Mouse (Mus musculus): ENCODE measurements around the gene Asgr2.
"Not testable (repeated sequence)": the region's sequence is repeated elsewhere in the genome, so short reads cannot be mapped to it uniquely, and the experiment has no call there.

Asgr2 gene

DNA sequence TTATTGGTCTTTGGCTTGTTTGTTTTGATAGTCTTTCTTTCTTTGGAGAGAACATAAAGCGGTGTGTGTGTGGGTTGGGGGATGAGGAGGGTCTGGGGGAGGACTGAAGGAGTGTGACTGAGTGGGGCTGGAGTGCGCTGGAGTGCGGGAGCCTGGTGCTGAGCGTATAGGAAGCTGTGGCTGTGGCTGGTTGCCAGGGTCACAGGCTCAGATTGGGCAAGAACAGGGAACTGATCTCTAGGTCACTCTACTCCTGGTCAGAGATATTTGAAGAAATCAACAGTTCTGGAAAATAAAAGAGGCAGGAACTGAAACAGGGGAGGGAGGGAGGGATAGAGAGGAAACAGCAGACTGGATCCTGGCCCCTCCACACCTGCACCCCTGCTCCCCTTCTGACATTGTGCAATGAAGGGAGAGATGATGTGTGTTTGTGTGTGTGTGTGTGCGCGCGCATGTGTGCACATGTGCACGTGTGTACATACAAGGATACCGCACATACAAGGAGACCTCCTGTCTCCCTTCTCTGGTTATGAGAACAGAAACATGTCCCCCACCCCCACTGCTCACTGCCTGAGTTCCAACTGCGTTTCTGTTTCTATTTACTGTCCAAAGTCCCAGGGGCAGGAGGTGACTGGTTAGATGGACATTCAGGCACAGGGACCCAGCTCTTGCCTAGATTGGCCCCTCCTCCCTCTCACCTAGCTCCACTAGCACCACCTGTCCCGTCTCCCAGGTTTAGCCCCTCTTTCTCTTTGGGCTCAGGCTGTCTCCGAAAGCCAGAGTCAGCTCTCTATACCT is at the start of gene Asgr2:
TSS of gene Asgr2 (plus strand) at position 659 of the 798 bp plus-strand sequence.
- DNase-seq, result no peak

DNA sequence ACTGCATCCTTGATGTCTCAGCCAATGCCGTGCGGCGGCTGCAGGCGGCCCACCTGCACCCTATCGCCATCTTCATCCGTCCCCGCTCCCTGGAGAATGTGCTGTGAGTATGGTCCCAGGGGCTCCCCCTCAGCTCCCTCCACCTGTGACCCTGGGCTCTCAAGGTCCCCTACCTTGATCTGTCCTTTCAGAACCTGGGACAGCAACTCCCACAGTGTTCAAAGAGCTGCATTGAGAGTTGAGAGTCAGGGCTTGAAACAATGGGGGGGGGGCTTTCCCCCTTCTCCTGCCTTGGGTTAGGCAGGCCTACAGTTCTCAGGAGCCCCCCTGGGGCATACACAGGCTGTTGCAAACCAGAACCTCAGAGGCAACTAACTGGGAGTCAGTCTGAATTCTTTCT is 48.8 kb upstream of the Asgr2 start:
- DNase-seq, result no peak

- no peak for DNase-seq
These were observed 47.0 kb upstream of the Asgr2 start for GRCm38 (mm10) chr11:70045435-70045834.

DNA sequence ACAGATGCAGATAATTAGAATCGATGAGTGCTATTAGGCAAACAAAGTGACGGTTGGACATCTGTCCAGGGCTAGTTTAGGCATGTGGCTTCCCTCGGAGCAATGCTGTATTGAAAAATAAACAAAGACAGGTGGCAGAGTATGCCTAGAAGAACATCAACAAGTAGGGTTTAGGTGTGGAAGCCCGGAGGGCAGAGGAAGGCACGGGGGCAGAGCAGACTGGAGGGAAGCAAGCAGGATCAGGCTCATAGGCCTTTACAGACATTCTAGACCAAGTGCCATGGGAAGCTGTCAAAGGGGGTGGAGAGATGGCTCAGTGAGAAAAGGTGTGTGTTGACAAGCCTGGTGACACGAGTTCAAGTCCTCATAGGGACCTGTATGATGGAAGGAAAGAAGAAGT is 43.1 kb upstream of the Asgr2 start:
- DNase-seq, result no peak

- no peak for DNase-seq
These were observed 42.6 kb upstream of the Asgr2 start for GRCm38 (mm10) chr11:70049816-70050215.

- DNase-seq, result no peak
These were observed 39.3 kb upstream of the Asgr2 start for GRCm38 (mm10) chr11:70053156-70053555.

- no peak for DNase-seq
These were observed 38.4 kb upstream of the Asgr2 start, which contains the start of gene Asgr1 for GRCm38 (mm10) chr11:70053898-70054570. Gene Asgr1, plus strand, starts transcription at chr11:70054085.

- peak; percentile 46 for DNase-seq
These were observed 36.7 kb upstream of the Asgr2 start for GRCm38 (mm10) chr11:70055618-70056214.

DNA sequence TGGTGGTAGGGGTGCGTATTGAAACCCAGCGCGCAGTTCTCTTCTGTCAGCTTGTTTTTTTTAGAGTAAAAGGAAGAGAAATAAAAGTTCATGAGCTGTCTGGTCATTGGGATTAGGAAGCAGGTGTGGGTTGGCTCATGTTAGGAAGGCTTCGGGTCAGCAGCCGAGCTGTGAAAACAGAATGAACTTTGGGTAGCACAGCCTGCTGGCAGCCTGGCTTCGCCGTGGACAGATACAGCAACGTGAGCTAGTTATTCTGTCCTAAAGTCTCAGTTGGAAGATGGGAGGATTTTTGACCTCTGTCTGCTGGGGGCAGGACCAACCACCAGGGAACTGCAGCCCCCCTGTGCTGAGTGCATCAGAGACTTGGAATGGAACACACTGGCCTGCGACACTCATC is 34.6 kb upstream of the Asgr2 start:
- DNase-seq, result no peak

DNA sequence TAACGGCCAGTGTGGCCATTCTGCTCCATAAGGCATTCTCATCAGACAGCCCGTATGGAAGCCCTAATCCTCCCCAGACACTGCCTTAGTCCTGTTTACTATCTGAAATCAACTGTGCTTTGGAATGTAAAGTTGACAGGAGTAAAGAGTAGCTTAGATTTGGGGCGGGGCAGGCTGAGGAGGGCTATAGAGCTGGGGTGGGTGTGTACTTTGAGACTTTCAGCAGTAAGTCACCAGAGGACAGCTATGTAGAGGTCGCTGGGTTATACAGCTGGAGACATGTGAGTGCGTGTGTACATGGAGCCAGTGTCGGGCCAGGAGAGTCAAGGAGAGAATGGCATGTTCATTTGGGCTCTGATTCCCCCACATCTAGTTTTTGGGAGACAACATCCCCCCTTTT is 32.5 kb upstream of the Asgr2 start:
- no peak for DNase-seq

GRCm38 (mm10) chr11:70063053-70063452 is 29.4 kb upstream of the Asgr2 start:
- no peak for DNase-seq

DNA sequence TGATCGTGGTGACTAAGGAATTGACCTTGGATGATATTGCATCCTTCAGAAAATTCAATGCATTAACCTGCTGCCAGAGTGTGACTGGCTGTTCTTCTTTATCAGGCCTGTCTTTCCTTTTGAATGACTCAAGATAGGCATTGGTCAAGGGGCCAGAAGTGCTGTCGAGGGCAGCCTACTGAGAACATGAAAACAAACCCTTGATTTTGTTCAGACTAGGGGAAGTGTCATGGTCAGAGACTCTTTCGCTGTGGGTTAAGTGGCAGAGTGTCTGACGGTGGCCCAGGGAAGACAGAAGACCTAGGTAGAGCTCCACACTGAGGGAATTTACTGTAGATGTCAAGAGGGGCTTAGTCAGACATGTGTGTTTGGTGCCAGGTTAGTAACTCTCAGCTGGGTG is 25.7 kb upstream of the Asgr2 start:
- DNase-seq, result no peak

GRCm38 (mm10) chr11:70068245-70068644 is 24.2 kb upstream of the Asgr2 start:
- DNase-seq, result no peak

GRCm38 (mm10) chr11:70070057-70070456 is 22.4 kb upstream of the Asgr2 start:
- no peak for DNase-seq

- DNase-seq, result not testable (repeated sequence)
These were observed 21.8 kb upstream of the Asgr2 start for GRCm38 (mm10) chr11:70070603-70071002.

- peak; percentile 57 for DNase-seq
These were observed 17.9 kb upstream of the Asgr2 start for GRCm38 (mm10) chr11:70074379-70075071.

DNA sequence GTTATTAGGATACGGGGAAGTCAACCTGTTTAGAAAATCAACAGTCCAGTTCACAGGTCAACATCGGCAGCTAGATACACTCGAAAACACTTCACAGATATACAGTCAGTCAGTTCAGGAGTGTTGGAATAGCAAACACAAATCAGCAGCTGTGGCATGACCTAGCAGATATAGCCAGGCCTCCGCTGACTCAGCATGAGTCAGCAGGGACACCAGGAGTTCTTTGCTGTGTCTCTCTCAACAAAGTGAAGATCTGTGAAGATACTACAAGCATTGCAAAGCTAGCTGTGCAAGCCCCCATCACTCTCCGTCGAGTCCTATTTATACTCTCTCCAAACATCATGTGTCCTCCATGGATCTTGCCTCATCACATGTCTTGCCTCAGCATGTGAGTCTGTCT is 16.9 kb upstream of the Asgr2 start:
- DNase-seq, result no peak

- no peak for DNase-seq
These were observed 15.0 kb upstream of the Asgr2 start for GRCm38 (mm10) chr11:70077441-70077840.

GRCm38 (mm10) chr11:70079175-70079574 is 13.3 kb upstream of the Asgr2 start:
- DNase-seq, result no peak

GRCm38 (mm10) chr11:70079928-70080327 is 12.5 kb upstream of the Asgr2 start:
- no peak for DNase-seq

DNA sequence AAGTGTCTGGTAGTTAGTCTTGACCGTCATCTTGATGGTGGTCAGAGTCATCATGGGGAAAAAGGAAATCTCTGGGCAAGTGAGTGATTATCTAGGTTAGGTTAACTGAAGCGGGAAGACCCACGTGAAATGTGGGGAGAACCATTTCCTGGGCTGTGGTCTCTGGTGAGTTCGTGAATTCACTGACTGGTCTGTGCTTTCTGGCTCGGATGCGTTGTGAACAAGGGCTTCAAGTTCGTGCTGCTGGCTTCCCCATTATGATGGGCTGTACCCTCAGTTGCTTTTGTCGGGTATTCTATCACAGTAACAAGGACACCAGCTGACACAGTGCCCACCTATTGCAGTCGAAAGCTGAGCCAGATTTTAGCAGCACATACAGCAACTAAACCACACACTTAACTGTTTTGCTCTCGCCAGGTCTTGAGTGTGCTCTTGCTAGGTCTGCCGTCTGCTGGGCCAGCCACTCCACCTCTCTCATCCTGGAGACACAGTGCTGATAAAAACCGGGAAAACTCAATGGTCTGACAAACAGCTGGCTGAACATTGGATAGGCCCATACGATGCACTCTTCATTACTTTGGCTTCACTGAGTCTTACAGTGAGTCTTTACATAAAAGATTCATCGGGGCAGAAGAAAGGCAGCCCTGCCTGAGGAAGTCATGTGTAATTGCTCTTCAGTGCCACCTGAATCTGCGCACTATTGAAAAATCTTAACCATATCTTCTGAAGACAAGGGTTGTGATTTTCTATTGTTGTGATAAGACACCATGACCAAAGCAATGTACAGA is 11.4 kb upstream of the Asgr2 start:
- DNase-seq, result no peak

DNA sequence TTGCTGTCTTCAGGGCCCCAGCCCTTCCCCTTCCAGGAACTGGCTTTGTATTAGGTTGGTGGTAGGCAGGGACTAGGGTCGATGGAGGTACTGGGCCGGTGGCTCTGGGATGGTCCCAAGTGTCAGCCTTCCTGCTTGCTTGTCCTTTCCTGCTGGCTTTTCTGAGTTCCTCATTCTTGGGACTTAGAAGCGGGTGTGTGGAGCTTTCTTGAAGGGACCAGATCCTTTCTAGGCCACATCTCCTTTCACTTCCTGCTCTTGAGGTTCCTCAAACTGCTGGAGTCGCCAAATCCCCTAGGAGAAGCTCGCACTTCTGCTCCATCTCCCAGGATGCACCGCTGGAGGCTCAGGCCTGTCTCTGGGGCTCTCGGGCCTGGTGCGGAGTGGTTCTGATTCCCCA is 7.9 kb upstream of the Asgr2 start:
- DNase-seq, result no peak

Measured in right cerebral cortex, adult 18-20 months (tissue).